Mouse (Mus musculus): Measurements from ENCODE around the gene Rpl35. TPM values are rescaled to one million over a fixed set of nuclear protein-coding genes. Genes with fewer than 3 reads are reported as not detected.

Rpl35 gene
- polyA plus RNA-seq (2014; fragmentation: Illumina TruSeq; extraction: RNeasy Lipid Tissue Mini Kit (QIAGEN cat#74804); ENCODE audit: low read depth, low replicate concordance) = 95.4 TPM

GRCm38 (mm10) chr2:39005574-39006079, at the start of gene Rpl35:
TSS of gene Rpl35 (minus strand) at chr2:39005624.

GRCm38 (mm10) chr2:39004880-39005435, 466 bp downstream of the Rpl35 start, which contains the start of gene Arpc5l:
TSS of gene Arpc5l (plus strand) at chr2:39005348.

GRCm38 (mm10) chr2:38997386-38998374, 7.7 kb downstream of the Rpl35 start, which contains the start of gene Wdr38:
TSS of gene Wdr38 (plus strand) at chr2:38997476.

Other genes with a start within 250 kb of the Rpl35 start
- gene Nr6a1, start 77.9 kb downstream of the Rpl35 start, polyA plus RNA-seq (2014; fragmentation: Illumina TruSeq; extraction: RNeasy Lipid Tissue Mini Kit (QIAGEN cat#74804); ENCODE audit: low read depth, low replicate concordance) = 8.2 TPM
- gene Olfml2a, start 73.6 kb downstream of the Rpl35 start, polyA plus RNA-seq (2014; fragmentation: Illumina TruSeq; extraction: RNeasy Lipid Tissue Mini Kit (QIAGEN cat#74804); ENCODE audit: low read depth, low replicate concordance) = 2.6 TPM
- 1.0 TPM for gene Wdr38, start 8.1 kb downstream of the Rpl35 start, polyA plus RNA-seq (2014; fragmentation: Illumina TruSeq; extraction: RNeasy Lipid Tissue Mini Kit (QIAGEN cat#74804); ENCODE audit: low read depth, low replicate concordance)
- gene Arpc5l, start 276 bp downstream of the Rpl35 start, polyA plus RNA-seq (2014; fragmentation: Illumina TruSeq; extraction: RNeasy Lipid Tissue Mini Kit (QIAGEN cat#74804); ENCODE audit: low read depth, low replicate concordance) = 136 TPM
- 80.9 TPM for gene Golga1, start 59.9 kb upstream of the Rpl35 start, polyA plus RNA-seq (2014; fragmentation: Illumina TruSeq; extraction: RNeasy Lipid Tissue Mini Kit (QIAGEN cat#74804); ENCODE audit: low read depth, low replicate concordance)
- gene Scai, start 185.1 kb upstream of the Rpl35 start, polyA plus RNA-seq (2014; fragmentation: Illumina TruSeq; extraction: RNeasy Lipid Tissue Mini Kit (QIAGEN cat#74804); ENCODE audit: low read depth, low replicate concordance) = 20.2 TPM
- gene Ppp6c, start 220.8 kb upstream of the Rpl35 start, polyA plus RNA-seq (2014; fragmentation: Illumina TruSeq; extraction: RNeasy Lipid Tissue Mini Kit (QIAGEN cat#74804); ENCODE audit: low read depth, low replicate concordance) = 201 TPM